Mouse (Mus musculus) kidney, postnatal 4 days (tissue): ENCODE results near the gene Chst10.

ENCODE experiments used
- DNase-seq, 2 experiments: peaks; one replicate each; pipeline ENCODE4 v3.0.0; 2021; ENCODE audit warnings: mixed read lengths in 2 of 2

The Chst10 gene

DNA sequence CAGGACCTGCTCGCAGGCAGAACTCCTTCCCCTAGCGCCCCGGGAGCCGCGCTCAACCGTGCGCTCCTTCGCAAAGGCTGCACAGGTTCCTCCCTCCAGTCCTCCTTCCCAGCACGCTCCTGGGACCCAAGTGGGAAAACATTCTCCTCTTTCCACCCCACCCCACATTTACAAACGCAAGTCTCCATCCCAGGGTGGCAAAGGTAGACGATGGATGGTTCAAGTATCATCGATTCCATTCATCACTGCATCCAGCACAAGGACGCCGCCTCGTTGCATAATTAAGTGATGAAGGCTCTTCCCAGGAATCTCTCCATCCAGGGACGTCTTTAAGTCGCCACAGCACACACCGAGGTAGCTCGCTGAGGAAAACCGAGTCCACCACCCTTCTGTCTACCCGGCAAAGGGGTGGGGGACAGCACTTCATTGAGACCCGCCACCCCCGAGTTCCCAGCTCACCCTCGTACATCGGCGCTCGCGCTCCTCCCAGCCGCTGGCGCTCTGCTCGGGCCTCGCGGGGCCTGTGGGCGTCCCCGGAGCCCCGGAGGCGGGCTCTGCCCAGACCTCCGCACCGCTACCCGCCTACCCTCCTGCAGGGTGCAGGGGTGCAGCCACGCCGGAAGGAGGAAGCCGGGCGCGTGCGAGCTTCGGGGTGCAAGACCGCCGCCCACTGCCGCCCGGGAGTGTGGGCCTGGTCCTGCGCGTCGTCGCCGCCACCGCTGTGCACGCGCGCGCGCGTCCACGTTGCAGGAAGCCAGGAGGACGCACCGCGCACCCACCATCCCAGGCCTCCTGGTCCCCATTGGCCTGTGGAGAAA, at the start of gene Chst10:
Chst10 (minus strand) TSS at position 731 of the 818 bp plus-strand sequence.
- peak; percentile 80 to 84 for DNase-seq

DNA sequence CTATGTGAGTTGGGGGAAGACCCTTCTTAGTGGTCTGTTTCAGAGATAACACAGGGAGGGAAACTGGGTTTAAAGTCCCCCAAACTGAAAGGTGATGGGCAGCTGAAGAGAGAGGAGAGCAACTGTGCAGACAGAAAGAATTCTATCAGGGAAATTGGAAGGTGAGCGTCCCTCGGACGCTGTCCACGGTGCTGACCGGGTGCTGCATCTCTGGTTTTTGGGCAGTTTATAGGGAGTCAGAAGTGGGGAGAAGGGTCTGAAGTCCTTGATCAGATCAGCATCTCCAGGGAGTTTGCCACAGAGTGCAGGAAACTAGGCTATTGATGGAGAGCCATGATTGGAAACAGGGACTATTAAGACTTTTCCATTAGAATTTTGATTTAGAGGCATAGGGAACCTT, 41.6 kb upstream of the Chst10 start:
- DNase-seq = peak; percentile 77 to 79

DNA sequence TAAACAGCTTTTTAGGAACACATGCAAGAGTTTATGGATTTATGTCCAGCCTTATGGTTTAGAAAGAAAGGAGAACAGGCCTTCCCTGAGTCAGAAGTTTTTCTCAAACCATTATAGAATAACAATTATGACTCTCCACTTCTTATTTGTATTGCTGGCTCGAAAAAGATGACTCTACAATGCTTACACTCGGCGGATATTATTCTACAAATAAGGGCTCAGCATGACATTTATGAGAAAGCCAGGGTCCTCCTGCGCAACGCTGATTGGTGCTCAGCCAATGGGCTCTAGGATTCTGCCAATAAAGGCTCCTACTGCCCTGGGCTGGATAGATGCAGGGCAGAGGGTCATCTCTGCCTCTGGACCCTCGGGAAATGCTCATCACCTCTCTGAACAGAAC, 40.9 kb upstream of the Chst10 start, which contains the start of gene Nms:
Nms (plus strand) TSS at position 301 of the 400 bp plus-strand sequence.
- no peak for DNase-seq

DNA sequence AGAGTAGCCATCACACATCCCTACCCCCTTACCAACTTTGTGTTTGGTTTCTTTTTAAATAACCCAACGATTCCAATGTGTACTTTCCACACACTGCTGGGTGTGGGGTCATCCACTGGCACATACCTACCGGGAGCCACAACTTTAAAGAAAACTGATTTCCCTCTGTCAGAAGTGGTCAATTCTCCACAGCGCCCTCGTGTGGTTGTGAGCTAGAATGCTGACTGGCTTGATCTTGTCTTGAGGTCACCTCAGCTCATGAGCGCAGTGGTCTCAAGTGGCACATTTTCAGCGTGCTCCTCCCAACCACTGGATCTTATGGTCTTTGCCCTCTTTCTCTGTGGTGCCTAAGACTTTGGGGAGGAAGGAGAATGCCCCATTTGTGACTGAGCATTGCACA, 38.8 kb upstream of the Chst10 start:
- peak; percentile 45 to 47 for DNase-seq

DNA sequence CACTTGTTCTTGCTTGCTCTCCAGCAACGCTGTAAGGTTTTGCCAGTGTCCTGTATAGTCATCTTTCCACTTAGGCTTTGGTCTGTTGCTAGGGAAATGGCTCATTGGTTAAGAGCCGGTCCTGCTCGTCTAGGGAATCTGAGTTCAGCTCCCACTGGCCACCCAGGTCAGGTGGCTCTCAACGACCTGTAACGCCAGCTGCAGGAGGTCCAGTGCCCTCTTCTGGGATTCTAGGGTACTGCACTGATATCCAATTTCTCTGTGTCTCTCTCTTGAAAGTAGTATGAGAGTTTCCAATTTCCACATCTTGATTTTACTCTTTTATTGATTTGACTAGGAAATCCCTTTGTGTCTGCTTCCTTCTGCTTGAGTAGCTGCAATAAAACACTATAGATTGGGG, 36.7 kb upstream of the Chst10 start:
- DNase-seq = peak; percentile 8 to 17

DNA sequence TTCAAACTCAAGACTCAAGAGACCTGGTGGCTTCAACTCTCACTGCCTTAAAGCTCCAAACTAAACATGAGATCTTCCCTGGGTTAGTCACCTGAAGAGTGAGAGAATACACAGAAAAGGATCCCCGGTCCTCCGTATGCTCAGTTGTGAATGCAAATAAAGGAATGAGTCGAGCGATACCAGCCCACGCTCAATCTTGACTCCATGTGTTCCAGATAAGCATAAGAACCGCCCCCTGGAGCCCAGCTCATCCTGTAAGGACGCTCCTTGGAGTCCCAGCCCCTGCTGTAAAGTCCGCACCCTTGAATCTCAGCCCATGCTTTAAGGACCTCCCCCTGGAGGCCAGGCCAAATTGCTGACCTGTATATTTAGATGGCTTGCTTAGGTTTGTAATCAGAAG, 32.8 kb upstream of the Chst10 start:
- DNase-seq = no peak

DNA sequence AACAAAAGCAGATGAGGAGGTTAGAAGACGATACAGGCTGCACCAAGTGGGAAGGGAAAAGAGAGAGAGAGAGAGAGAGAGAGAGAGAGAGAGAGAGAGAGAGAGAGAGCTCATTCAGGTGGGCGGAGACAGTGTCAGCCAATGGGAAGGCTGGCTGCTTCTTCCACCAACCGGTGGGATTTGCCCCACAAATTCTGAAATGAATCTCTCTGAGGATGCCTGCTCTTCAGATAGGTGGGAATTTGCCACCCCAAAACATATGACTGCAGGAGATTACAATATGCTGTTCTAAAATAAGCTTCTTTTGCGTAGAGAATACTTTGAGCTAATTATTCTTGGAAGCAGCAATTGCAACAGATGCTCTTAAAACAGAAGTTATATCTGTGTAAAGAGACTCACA, 31.5 kb upstream of the Chst10 start:
- no peak for DNase-seq

DNA sequence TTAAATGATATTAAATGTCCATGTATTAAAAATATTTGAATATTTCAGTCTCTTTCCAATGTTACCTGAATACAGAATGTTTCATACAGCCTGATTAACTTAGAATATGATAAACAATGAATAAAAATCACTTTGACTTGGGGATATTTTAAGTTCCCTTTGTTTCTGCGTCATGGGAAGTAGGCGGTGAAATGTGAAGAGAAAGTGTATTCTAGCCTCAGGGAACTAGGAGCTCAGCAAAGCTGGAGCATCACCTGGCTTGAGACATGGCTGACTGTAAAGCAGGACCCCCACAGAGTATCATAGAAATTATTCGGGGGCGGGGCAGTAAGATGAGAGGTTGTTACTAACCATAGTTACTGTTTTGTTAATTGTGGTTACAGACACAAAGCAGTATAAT, 31.0 kb upstream of the Chst10 start:
- DNase-seq = no peak

DNA sequence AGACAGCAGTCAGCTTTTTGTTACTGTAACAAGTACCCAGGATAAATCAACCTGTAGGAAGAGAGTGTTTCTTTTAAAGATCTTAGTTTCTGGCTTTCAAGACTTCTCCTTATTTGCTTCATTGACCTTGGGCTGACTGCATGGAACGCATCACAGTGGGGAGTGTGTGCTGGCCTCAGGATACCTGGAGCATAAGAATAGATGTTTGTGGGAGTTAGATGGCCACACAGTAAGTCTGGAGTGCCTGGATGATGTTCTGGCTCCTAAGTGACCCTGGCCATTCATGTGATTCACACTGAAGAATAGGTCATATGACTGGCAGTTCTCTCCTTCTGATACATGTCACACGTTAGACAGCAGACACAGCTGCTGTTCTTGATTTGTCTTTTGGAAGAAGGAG, 6.0 kb upstream of the Chst10 start:
- DNase-seq = no peak

DNA sequence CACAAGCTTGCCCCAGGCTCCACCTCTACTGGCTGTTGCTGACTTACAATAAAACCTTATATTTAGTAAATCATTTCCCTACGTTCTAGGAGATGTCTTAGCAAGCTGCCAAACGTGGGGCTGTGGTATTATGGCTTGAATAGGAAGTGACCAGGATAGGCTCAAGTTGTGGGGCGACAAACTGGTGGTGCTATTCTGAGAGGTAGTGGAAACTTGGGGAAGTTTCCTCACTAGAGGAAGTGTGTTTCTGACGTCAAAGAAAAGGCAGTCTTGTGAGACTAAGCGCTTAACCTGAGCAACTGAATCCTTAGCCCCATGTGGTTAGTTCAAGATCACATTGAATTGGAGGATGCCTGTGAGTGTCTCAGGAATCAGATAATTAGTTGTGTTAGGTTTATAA, 4.6 kb upstream of the Chst10 start:
- no peak for DNase-seq

DNA sequence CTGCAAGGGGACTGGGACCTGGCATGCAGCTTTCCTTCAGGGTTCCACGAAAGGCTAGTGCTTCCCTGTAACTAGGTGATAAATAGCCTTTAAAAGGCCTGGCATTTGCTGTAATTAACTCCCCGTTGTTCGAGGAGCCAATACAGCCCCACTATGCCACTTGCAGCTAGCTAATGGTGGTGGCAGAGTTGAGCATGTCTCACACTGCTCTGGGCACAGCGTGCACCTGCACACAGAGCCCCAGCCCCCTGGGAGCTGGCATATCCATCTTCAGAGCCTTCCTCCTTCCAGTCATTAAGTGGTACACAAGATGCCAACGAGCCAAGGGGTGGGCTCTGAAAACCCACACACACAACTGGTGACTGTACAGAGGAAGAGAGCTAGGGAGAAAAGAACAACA, 4.9 kb downstream of the Chst10 start:
- no peak for DNase-seq

DNA sequence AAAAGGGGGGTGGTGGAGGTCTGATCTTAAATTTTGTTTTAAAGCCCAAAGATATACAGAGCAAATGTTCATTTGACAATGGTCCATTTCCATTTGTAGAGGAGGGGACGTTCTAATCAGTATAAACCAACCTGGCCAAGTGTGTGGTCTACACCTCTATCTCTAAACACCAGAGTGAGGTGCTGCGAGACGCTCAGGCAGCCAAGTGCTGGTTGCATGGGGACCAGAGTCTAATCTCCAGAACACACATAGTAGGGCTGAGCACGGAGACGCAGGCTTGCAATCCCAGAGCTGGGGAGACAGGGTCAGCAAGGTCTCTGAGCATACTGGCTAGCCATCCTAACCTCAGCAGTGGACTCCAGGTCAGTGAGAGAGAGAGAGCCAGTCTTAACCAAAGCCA, 6.5 kb downstream of the Chst10 start:
- no peak for DNase-seq

DNA sequence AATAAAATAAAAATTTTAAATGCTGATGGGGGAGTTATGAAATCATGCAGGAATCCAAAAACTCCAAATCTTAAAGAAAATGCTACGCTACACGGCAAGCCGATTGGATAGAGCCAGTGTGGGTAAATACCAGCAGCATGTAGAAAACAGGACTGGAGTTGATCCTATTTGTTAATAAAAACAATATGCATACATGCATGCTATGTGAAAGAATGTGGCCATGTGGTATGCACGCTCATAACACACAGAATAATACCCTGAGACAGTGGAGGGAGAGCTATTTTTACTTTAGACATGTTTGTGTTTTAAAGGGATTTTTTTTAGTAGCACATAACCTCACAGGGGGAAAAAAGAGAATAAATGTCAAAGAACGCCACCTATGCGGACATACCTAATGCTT, 9.2 kb downstream of the Chst10 start:
- DNase-seq = no peak

DNA sequence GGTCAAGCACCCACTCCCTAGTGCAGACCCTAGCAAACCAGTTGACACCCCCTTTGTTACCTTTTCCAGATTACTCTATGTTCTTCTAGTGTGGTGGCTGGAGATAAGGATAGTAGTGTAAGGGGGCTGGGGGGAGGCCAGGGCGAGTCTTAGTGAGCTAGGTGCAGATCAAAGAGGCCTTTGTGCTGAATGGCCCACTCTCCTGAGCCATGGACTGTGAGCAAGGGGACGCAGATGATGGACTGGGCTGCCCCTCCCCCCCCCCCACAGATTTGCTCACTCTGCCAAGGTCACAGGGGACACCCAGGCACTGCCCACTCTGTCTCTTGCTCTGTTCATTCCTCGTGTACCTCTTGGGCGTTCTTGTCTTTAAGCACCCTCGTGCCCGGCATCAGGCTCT, 10.9 kb downstream of the Chst10 start:
- DNase-seq = no peak

DNA sequence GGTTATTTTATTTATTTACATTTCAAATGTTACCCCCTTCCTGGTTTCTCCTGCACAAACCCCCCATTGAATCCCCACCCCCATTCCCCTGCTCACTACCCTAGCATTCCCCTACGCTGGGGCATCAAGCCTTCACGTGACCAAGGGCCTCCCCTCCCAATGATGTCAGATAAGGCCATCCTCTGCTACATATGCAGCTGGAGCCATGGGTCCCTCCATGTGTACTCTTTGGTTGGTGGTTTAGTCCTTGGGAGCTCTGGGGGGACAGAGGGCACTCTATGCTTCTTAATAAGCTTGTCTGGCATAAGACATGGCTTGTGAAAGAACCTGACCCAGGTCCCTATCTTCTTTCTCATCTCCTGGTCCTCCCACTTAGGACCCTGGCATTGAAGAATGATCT, 11.4 kb downstream of the Chst10 start:
- no peak for DNase-seq

DNA sequence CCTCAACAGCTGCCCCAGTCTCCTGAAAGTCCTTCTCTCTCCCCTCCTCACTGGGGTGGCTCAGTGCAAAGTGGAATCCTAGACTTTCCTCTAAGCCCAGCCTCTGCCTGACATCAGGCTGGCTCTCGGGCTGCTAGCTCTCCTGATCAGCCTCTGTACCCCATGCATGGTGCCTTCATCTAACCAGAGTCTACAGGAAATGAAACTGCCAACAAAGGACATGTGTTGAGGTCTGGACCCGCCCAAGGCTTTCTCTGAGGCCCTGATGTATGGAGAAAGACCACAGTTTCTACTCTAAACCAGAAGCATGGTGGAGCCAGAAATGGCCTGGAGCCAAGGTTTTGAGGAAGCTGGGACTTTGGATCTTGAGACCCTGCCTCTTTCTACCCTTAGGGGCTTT, 12.0 kb downstream of the Chst10 start:
- DNase-seq = no peak

DNA sequence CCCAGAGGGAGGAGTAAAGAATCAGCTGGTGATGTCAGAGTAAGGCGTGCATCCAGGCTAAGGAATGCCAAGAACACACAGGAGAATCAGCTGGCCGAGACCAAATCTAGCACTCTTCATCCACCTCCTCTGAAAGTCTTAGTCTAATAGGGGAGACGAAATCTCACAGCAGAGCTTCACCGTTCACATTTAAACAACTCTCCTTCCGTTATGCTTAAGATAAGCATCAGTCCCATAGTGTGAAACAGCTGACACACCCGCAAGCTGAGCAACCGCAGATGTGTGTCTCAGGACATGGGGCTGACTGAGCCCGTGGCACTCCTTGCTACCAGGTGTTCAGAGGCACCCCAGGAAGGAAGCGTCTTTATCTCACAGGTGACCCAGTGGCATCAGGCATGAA, 14.2 kb downstream of the Chst10 start:
- DNase-seq = no peak

DNA sequence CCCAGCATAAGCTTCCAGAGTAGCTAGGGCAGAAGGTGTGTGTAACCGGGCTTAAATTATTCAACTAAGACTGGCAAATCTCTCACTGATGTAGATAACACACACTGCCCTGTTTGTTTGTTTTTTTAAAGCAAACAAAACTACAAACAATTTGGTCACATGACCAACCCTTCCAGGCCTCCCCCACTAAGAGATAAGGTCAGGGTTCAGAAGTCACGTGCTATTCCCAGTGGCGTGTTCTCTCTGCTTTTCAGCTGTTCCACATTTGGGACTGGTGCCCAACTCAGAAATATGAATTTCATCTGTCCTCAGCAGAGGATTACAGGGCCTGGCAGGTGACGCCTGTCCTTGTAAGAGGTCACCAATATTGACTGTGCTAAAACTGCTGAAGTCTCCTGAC, 15.2 kb downstream of the Chst10 start:
- DNase-seq = no peak

DNA sequence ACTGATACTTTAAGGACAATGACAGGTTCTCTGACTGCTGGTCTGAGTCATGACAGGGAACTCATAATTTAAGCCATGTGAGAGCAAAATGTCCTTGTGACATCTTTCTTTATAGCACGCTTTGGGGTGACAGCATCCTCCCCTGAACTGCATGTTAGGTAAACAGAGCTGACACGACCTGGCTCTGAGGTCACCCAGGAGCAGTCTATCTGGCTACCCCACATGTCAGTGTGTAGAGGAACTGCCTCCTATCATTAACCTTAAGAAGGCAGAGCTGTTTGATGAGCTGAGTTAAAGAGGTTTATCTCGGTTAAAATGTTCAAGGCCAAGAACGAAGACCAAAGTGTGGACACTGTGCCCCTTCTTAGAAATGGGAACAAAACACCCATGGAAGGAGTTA, 16.6 kb downstream of the Chst10 start:
- no peak for DNase-seq

DNA sequence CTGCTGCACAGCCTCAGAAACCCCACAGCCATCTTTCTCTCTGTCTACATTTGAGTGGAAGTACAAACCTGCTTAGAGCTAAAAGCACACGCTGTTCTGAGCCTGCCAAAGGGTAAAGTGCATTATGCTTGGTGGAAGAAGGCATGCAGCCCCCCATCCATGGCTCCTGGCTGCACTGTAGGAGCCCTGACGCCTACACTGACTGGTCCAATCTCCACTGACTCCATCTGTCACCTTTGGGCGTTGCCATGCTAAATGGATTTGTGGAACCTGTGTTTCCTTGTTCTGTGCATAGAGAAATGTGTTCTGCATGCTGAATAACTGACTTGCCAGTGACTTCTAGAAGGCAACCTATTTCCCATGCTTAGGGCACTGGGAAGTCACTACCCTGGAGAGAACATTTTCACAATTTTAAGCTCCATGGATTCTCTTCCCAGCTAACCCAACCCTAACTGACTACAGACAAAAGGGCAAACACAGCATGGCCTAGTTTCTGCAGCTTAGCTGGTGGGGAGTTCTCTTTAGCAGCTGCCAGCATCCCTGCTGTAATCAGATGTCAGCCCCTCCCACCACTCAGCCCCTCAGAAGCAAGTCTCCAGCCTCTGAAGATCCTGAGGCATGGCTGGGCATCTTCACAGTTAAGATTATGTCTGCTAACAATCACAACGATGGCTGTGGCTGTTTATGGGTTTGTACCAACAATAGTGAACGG, 21.1 kb downstream of the Chst10 start:
- no peak for DNase-seq

DNA sequence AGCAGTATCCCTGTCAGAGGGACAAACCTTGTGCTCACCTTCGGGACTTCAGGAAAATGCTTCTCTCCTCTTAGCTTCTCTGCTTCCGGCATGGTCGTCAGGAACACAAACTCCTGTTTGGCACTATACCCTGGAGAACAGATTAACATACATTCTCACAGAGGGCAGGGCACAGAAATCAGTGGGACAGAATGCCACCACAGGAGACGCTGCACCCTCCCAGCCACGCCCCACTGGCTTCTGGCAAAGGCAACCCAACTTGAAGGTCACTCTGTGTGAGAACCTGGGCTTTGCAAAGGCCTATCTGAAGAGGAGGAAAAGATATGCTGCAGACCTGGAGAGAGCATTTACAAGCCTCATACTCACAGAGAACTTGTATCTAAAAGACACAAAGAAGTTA, 24.1 kb downstream of the Chst10 start:
- DNase-seq = no peak

DNA sequence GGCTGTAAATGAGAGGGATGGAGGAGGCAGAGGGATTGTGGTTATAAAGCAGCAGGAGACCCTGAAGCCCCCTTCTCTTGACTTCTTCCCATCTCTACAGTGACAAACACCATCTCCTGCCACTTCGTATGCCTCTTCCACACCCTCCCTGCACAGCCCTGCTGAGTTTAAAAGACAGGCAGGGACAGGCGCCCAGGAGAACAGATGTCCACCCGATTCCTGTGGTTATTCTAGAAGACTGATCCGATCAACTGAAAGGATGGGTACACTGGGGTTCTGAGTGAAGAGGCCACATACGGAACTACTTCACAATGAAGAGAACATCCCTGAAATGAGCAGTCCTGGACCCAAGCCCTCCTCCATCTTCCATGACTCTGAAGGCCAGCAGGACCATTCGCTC, 26.1 kb downstream of the Chst10 start:
- no peak for DNase-seq

DNA sequence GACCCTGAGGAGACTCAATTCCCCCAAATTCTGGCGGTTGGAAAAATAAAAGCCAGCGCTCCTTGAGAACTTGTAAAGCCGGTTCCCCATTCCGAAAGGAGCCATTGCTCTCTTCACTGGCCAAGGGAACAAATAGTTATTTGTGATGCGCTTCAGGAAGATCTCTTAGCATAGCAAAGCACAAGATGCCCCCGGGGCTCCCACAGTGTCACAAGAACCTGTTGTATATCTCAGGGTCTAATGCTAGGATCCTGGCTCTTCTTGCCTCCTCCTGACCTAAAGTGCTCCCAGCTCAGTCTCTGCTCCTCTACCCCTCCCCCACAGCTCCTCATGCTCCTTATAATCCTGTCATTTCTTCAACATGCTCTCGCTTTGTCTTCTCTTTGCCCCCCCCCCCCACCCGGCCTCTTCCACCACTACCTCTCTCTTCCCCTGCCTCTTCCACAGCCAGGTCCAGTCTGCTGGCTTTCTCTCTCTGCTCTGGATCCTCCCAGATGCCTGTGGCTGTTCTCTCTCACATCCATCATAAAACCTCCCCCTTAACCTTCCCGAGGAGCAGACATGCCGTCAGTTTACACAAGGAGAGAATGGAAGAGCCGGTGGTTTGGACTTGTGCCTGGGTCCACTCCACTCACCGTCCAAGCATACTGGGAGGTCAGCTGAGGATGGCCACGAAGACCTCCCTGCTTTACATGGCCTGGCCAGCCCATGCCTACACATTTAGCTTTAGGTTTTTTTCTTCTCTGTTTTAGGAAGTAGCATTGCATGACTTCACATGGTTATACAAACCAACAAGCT, 28.4 kb downstream of the Chst10 start:
- DNase-seq = peak in 1 of 2 experiments; percentile 5

DNA sequence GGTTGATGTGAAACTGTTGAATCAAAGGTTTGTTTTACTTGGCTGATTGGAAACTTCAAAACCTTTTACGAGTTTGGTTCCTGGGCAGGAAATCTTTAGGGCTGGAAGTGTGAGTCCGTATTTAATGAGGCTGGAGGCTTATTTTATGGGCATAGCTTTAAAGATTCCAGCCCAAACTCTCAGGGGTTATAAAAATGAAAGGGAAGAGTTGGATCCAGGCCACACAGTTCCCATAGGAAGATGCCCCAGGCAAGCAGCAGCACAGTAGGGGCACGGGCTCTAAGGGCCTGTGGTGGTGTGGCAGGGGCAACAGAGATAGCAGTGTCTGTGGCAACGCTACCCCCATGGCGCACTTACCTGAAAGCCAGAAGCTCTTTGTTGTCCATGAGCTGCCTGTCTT, 31.7 kb downstream of the Chst10 start:
- no peak for DNase-seq
